Mouse (Mus musculus) R1 (cell line): Measurements from ENCODE around the gene Ddhd1.

ENCODE experiments used
- DNase-seq: peaks from one replicate; pipeline ENCODE4 v3.0.0-alpha.2; 2018; ENCODE audit warnings: low read depth, low spot score

Gene Ddhd1

GRCm38 (mm10) chr14:45644786-45645185 is 13.2 kb downstream of the Ddhd1 start:
- DNase-seq, result no peak

GRCm38 (mm10) chr14:45644202-45644601 is 13.7 kb downstream of the Ddhd1 start:
- no peak for DNase-seq

GRCm38 (mm10) chr14:45643461-45643860 is 14.5 kb downstream of the Ddhd1 start:
- DNase-seq, result no peak

GRCm38 (mm10) chr14:45642795-45643194 is 15.1 kb downstream of the Ddhd1 start:
- no peak for DNase-seq

- DNase-seq, result no peak
Measured at GRCm38 (mm10) chr14:45642217-45642616, 15.7 kb downstream of the Ddhd1 start.

GRCm38 (mm10) chr14:45638717-45639116 is 19.2 kb downstream of the Ddhd1 start:
- DNase-seq, result no peak

GRCm38 (mm10) chr14:45635496-45635895 is 22.4 kb downstream of the Ddhd1 start:
- DNase-seq, result no peak

GRCm38 (mm10) chr14:45632756-45633537 is 25.0 kb downstream of the Ddhd1 start:
- DNase-seq, result no peak

- DNase-seq, result no peak
Measured at GRCm38 (mm10) chr14:45630544-45630943, 27.4 kb downstream of the Ddhd1 start.

- no peak for DNase-seq
Measured at GRCm38 (mm10) chr14:45629938-45630337, 28.0 kb downstream of the Ddhd1 start.

- DNase-seq, result no peak
Measured at GRCm38 (mm10) chr14:45618351-45618750, 39.6 kb downstream of the Ddhd1 start.

GRCm38 (mm10) chr14:45616526-45616925 is 41.4 kb downstream of the Ddhd1 start:
- DNase-seq, result no peak

GRCm38 (mm10) chr14:45615776-45616175 is 42.2 kb downstream of the Ddhd1 start:
- DNase-seq, result no peak

GRCm38 (mm10) chr14:45614822-45615221 is 43.1 kb downstream of the Ddhd1 start:
- no peak for DNase-seq

GRCm38 (mm10) chr14:45614406-45614805 is 43.5 kb downstream of the Ddhd1 start:
- no peak for DNase-seq

GRCm38 (mm10) chr14:45611654-45612053 is 46.3 kb downstream of the Ddhd1 start:
- peak; percentile 40 for DNase-seq

- peak; percentile 47 for DNase-seq
Measured at GRCm38 (mm10) chr14:45602002-45602401, 55.9 kb downstream of the Ddhd1 start.

GRCm38 (mm10) chr14:45600587-45600986 is 57.4 kb downstream of the Ddhd1 start:
- DNase-seq, result no peak

- no peak for DNase-seq
Measured at GRCm38 (mm10) chr14:45597855-45598254, 60.1 kb downstream of the Ddhd1 start.

GRCm38 (mm10) chr14:45593261-45593660 is 64.7 kb downstream of the Ddhd1 start:
- DNase-seq, result no peak

- DNase-seq, result no peak
Measured at GRCm38 (mm10) chr14:45588403-45588802, 69.5 kb downstream of the Ddhd1 start.

- no peak for DNase-seq
Measured at GRCm38 (mm10) chr14:45587536-45587935, 70.4 kb downstream of the Ddhd1 start.

GRCm38 (mm10) chr14:45583494-45584027 is 74.4 kb downstream of the Ddhd1 start:
- DNase-seq, result no peak
